Mouse (Mus musculus) lung, postnatal 0 days (tissue): ENCODE results near the gene Cib4.

Experiments
- CTCF ChIP-seq: IDR thresholded peaks from 2 replicates; pipeline ENCODE4 v1.5.1; 2016; ENCODE audit warnings: antibody characterized with exemption, mild to moderate bottlenecking
- EP300 ChIP-seq: IDR thresholded peaks from 2 replicates; pipeline ENCODE4 v1.6.1; 2016; ENCODE audit warnings: antibody characterized with exemption, mild to moderate bottlenecking, control low read depth

DNA sequence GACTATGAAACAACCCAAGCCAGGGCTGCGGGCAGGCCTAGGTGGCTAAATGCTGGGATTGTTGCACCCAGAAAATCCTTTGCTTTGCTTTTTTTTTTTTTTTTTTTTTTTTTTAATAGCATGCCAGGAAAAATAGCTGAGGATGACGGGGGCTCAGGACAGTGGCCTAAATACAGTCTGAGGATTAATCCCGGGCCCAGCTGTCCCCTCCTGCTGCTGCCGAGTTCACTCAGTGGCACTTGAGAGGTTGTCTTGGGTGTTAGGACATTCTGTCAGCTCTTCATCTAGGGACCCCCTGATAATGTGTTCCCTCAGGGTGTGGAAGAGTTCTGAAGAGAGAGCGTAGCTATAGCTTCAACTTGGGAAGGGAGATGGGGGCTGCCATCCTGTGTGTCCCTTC is 18.5 kb downstream of the Cib4 start:
- no peak for TF ChIP-seq CTCF
- no peak for TF ChIP-seq EP300
